Mouse (Mus musculus): ENCODE results near the gene Adamts2. TPM values are rescaled to one million over a fixed set of nuclear protein-coding genes. Genes with fewer than 3 reads are reported as not detected.

The Adamts2 gene
- 2.7 and 3.4 TPM in 2 replicates for polyA plus RNA-seq (2014; fragmentation: Nextera tagmentation; extraction: Ambion mirVana)

- Histone ChIP-seq H3K27ac (replicated peaks; ENCODE audit: low read depth, low read length) (no peak within 1 kb of the TSS), H3K4me1 (ENCODE audit: control insufficient read depth, insufficient read depth, low read length) (peaks cover 9% of the 10 kb centered on the region), H3K27me3 (ENCODE audit: control insufficient read depth, insufficient read depth, low read length) (peaks cover 44% of the 10 kb centered on the region), H3K9ac (replicated peaks; ENCODE audit: low read length) (peak within 1 kb of the TSS; percentile 59), H3K36me3 (ENCODE audit: control insufficient read depth, insufficient read depth, low read length) (no peaks in the 10 kb centered on the region), H3K9me3 (ENCODE audit: control insufficient read depth, low read length) (no peaks in the 10 kb centered on the region), H3K4me2 (ENCODE audit: low read length) (peak within 1 kb of the TSS; percentile 99), H3K4me3 (replicated peaks; ENCODE audit: low read depth, low read length) (peak within 1 kb of the TSS; percentile 59)
- DNase-seq: peak; percentile 85
- ATAC-seq (ENCODE audit: low FRiP score, low TSS enrichment): peak; percentile 53
- WGBS: 1% methylated on average over 74 of the region's 82 CpGs
Measured at GRCm38 (mm10) chr11:50601641-50602355, at the start of gene Adamts2. Adamts2 (plus strand) TSS chr11:50602084.

DNA sequence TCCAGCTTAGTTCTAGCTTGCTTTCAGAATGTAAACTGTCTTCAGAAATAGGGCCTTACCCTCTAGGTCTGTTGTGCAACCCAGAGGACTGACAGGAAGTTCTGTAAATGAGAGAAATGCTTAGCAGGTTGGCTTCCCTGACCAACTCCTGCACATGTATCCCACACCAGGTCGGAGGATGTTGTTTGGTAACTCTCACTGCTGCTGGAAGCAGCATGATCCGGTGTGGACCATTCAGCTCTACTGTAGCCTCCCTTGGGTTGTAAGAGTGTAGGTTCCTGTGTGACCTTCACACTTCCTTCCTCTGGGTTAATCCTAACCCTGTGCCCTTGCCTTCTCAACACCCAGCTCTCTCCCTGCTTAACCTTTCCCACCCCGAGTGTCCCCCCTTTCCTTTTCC is 44.8 kb upstream of the Adamts2 start:
- no peak overlapping the region for H3K4me2 ChIP-seq (ENCODE audit: low read length)
- no peak overlapping the region for H3K9ac ChIP-seq (replicated peaks; ENCODE audit: low read length)
- no peaks in the 10 kb centered on the region for H3K4me1 ChIP-seq (ENCODE audit: control insufficient read depth, insufficient read depth, low read length)
- H3K9me3 ChIP-seq (ENCODE audit: control insufficient read depth, low read length): 0 out of 2 replicates have a peak, but pooled peaks cover 8% of the 10 kb centered on the region
- H3K4me3 ChIP-seq (replicated peaks; ENCODE audit: low read depth, low read length): no peak overlapping the region
- WGBS: 96% methylated on average over 3 of the region's 3 CpGs
- DNase-seq (no peak), ATAC-seq (ENCODE audit: low FRiP score, low TSS enrichment) (no peak)
- H3K27ac ChIP-seq (replicated peaks; ENCODE audit: low read depth, low read length): no peak overlapping the region
- no peaks in the 10 kb centered on the region for H3K36me3 ChIP-seq (ENCODE audit: control insufficient read depth, insufficient read depth, low read length)
- no peaks in the 10 kb centered on the region for H3K27me3 ChIP-seq (ENCODE audit: control insufficient read depth, insufficient read depth, low read length)

GRCm38 (mm10) chr11:50559108-50559507 is 42.8 kb upstream of the Adamts2 start:
- Histone ChIP-seq H3K4me3 (replicated peaks; ENCODE audit: low read depth, low read length) (no peak overlapping the region), H3K9ac (replicated peaks; ENCODE audit: low read length) (no peak overlapping the region), H3K4me2 (ENCODE audit: low read length) (no peak overlapping the region), H3K27ac (replicated peaks; ENCODE audit: low read depth, low read length) (no peak overlapping the region), H3K36me3 (ENCODE audit: control insufficient read depth, insufficient read depth, low read length) (no peaks in the 10 kb centered on the region), H3K27me3 (ENCODE audit: control insufficient read depth, insufficient read depth, low read length) (no peaks in the 10 kb centered on the region), H3K4me1 (ENCODE audit: control insufficient read depth, insufficient read depth, low read length) (no peaks in the 10 kb centered on the region), H3K9me3 (ENCODE audit: control insufficient read depth, low read length) (0 out of 2 replicates have a peak, but pooled peaks cover 6% of the 10 kb centered on the region)
- 38% methylated on average over 4 of the region's 4 CpGs for WGBS
- peak; percentile 63 for DNase-seq
- ATAC-seq (ENCODE audit: low FRiP score, low TSS enrichment): no peak

- Histone ChIP-seq H3K27me3 (ENCODE audit: control insufficient read depth, insufficient read depth, low read length) (no peaks in the 10 kb centered on the region), H3K4me1 (ENCODE audit: control insufficient read depth, insufficient read depth, low read length) (no peaks in the 10 kb centered on the region), H3K27ac (replicated peaks; ENCODE audit: low read depth, low read length) (no peak overlapping the region), H3K36me3 (ENCODE audit: control insufficient read depth, insufficient read depth, low read length) (no peaks in the 10 kb centered on the region), H3K4me2 (ENCODE audit: low read length) (no peak overlapping the region), H3K4me3 (replicated peaks; ENCODE audit: low read depth, low read length) (no peak overlapping the region), H3K9ac (replicated peaks; ENCODE audit: low read length) (no peak overlapping the region), H3K9me3 (ENCODE audit: control insufficient read depth, low read length) (no peaks in the 10 kb centered on the region)
- ATAC-seq (ENCODE audit: low FRiP score, low TSS enrichment): no peak
- no peak for DNase-seq
- whole genome bisulfite sequencing: 84% methylated on average over 20 of the region's 20 CpGs
Measured at GRCm38 (mm10) chr11:50565466-50566211, 36.2 kb upstream of the Adamts2 start.

- Histone ChIP-seq H3K27me3 (ENCODE audit: control insufficient read depth, insufficient read depth, low read length) (no peaks in the 10 kb centered on the region), H3K27ac (replicated peaks; ENCODE audit: low read depth, low read length) (peak overlapping the region; percentile 67; the same call in 1 of the 2 replicates), H3K4me1 (ENCODE audit: control insufficient read depth, insufficient read depth, low read length) (no peaks in the 10 kb centered on the region), H3K4me2 (ENCODE audit: low read length) (no peak overlapping the region), H3K9ac (replicated peaks; ENCODE audit: low read length) (no peak overlapping the region), H3K9me3 (ENCODE audit: control insufficient read depth, low read length) (no peaks in the 10 kb centered on the region), H3K4me3 (replicated peaks; ENCODE audit: low read depth, low read length) (no peak overlapping the region), H3K36me3 (ENCODE audit: control insufficient read depth, insufficient read depth, low read length) (no peaks in the 10 kb centered on the region)
- 39% methylated on average over 6 of the region's 6 CpGs for WGBS
- peak; percentile 52 for DNase-seq
- ATAC-seq (ENCODE audit: low FRiP score, low TSS enrichment): no peak
Measured at GRCm38 (mm10) chr11:50571448-50571847, 30.4 kb upstream of the Adamts2 start.

DNA sequence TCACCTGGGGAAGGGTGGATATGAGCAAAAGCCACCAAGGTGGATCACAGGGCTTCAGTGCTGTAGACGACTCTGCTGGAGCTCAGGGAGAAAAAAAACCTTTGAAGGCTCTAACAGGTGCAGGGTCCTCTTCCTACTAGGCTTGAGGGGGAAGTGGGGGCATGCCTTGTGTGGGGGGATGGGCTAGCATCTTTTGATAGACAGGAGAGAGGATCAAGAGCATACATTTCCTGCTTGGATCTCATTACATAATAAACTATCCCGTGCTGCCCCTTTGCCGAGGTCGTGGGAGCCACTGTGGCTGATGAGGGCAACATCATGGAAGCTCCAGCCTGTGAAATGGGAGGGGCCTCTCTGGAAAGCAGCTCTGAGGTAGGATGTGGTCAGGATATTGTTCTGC is 25.4 kb upstream of the Adamts2 start:
- ATAC-seq (ENCODE audit: low FRiP score, low TSS enrichment) (no peak), DNase-seq (no peak)
- no peak overlapping the region for H3K9ac ChIP-seq (replicated peaks; ENCODE audit: low read length)
- H3K4me2 ChIP-seq (ENCODE audit: low read length): no peak overlapping the region
- H3K27me3 ChIP-seq (ENCODE audit: control insufficient read depth, insufficient read depth, low read length): no peaks in the 10 kb centered on the region
- no peaks in the 10 kb centered on the region for H3K36me3 ChIP-seq (ENCODE audit: control insufficient read depth, insufficient read depth, low read length)
- H3K4me1 ChIP-seq (ENCODE audit: control insufficient read depth, insufficient read depth, low read length): no peaks in the 10 kb centered on the region
- 80% methylated on average over 4 of the region's 4 CpGs for WGBS
- no peak overlapping the region for H3K27ac ChIP-seq (replicated peaks; ENCODE audit: low read depth, low read length)
- H3K9me3 ChIP-seq (ENCODE audit: control insufficient read depth, low read length): no peaks in the 10 kb centered on the region
- H3K4me3 ChIP-seq (replicated peaks; ENCODE audit: low read depth, low read length): no peak overlapping the region

- H3K4me3 ChIP-seq (replicated peaks; ENCODE audit: low read depth, low read length): no peak overlapping the region
- DNase-seq (peak; percentile 40), ATAC-seq (ENCODE audit: low FRiP score, low TSS enrichment) (no peak)
- no peaks in the 10 kb centered on the region for H3K4me1 ChIP-seq (ENCODE audit: control insufficient read depth, insufficient read depth, low read length)
- no peaks in the 10 kb centered on the region for H3K36me3 ChIP-seq (ENCODE audit: control insufficient read depth, insufficient read depth, low read length)
- H3K27me3 ChIP-seq (ENCODE audit: control insufficient read depth, insufficient read depth, low read length): no peaks in the 10 kb centered on the region
- no peak overlapping the region for H3K27ac ChIP-seq (replicated peaks; ENCODE audit: low read depth, low read length)
- no peak overlapping the region for H3K4me2 ChIP-seq (ENCODE audit: low read length)
- H3K9ac ChIP-seq (replicated peaks; ENCODE audit: low read length): no peak overlapping the region
- WGBS: 54% methylated on average over 7 of the region's 7 CpGs
- no peaks in the 10 kb centered on the region for H3K9me3 ChIP-seq (ENCODE audit: control insufficient read depth, low read length)
Measured at GRCm38 (mm10) chr11:50587026-50587425, 14.9 kb upstream of the Adamts2 start.

GRCm38 (mm10) chr11:50587787-50588186 is 14.1 kb upstream of the Adamts2 start:
- H3K4me3 ChIP-seq (replicated peaks; ENCODE audit: low read depth, low read length): no peak overlapping the region
- ATAC-seq (ENCODE audit: low FRiP score, low TSS enrichment) (no peak), DNase-seq (peak; percentile 84)
- no peaks in the 10 kb centered on the region for H3K9me3 ChIP-seq (ENCODE audit: control insufficient read depth, low read length)
- H3K27ac ChIP-seq (replicated peaks; ENCODE audit: low read depth, low read length): no peak overlapping the region
- H3K36me3 ChIP-seq (ENCODE audit: control insufficient read depth, insufficient read depth, low read length): no peaks in the 10 kb centered on the region
- no peak overlapping the region for H3K4me2 ChIP-seq (ENCODE audit: low read length)
- H3K27me3 ChIP-seq (ENCODE audit: control insufficient read depth, insufficient read depth, low read length): no peaks in the 10 kb centered on the region
- no peaks in the 10 kb centered on the region for H3K4me1 ChIP-seq (ENCODE audit: control insufficient read depth, insufficient read depth, low read length)
- H3K9ac ChIP-seq (replicated peaks; ENCODE audit: low read length): no peak overlapping the region
- WGBS: 11% methylated on average over 3 of the region's 3 CpGs

Data from midbrain, embryonic 14.5 days (tissue).